Mouse (Mus musculus): Measurements from ENCODE around the gene Pnma1. TPM values are rescaled to one million over a fixed set of nuclear protein-coding genes. Genes with fewer than 3 reads are reported as not detected.

The Pnma1 gene
- polyA plus RNA-seq (2015; fragmentation: Nextera tagmentation; extraction: Ambion mirVana), result 0.12 and 0.14 TPM in 2 replicates

DNA sequence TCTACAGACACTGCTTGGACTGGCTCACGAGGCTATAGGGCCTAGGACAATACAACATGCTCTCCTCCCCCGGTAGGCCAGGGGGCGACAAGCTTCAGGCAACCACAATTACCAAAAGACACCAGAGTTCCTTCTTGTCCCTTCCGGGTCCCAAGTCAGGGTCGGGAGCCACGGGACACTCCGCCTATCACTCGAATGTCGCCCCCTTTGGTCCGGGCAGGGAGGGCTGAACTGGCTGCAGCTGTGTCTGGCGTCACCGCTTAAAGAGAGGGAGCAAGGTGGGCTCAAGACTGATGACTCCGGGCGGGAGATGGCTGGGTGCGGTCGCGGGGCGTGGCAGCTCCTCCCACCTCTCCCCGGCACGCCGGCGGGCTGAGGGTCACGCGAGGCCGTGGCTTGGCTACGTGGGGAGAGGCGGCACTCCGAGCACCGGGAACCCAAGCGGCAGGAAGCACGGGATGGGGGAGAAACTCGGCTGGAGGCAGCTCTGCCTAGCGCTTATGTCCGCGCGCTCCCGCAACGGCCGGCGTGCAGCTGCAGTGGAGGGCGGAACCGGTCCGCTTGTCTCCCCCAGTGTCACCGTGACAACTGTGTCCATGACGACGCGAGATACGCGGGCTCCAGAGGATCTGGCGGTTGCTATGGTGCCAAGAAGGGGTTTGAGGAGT is at the start of gene Pnma1:
Pnma1 (minus strand) TSS at position 536 of the 668 bp plus-strand sequence.
- 3% methylated on average over 50 of the region's 50 CpGs for WGBS (ENCODE audit: insufficient replicate concordance)
- Histone ChIP-seq H3K9ac (ENCODE audit: low read depth, low read length) (peak within 1 kb of the TSS; percentile 46), H3K4me1 (ENCODE audit: control insufficient read depth, low read depth, low read length) (peaks cover 55% of the 10 kb centered on the region), H3K27ac (ENCODE audit: low read length) (peak within 1 kb of the TSS; percentile 51), H3K4me3 (ENCODE audit: low read depth, low read length) (peak within 1 kb of the TSS; percentile 58), H3K9me3 (replicated peaks; ENCODE audit: control insufficient read depth, low read length) (no peaks in the 10 kb centered on the region), H3K27me3 (ENCODE audit: control insufficient read depth, insufficient read depth, low read depth, low read length) (no peaks in the 10 kb centered on the region), H3K4me2 (ENCODE audit: low read depth, low read length) (peak within 1 kb of the TSS; percentile 87), H3K36me3 (ENCODE audit: control insufficient read depth, insufficient read depth) (peaks cover 9% of the 10 kb centered on the region)
- ATAC-seq (ENCODE audit: low read depth), result peak; percentile 53

DNA sequence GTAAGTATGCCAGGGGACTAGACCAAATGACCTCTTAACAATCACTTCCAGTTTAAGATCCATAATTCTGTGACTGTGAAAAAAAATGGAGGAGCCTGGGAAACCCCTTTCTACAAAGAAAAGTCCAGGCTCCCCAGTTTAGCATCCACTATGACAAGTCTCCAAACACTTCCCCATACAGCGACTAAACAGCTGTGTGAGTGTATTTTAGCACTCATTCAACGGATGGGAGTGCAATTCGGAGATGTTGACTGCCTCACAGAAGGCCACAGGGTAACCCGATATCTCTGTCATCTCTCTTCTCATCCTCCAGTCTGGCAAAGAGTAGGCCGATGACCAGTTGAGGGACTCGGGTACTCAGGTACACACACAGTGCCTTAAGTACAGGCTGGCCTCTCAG is 46.9 kb upstream of the Pnma1 start:
- no peaks in the 10 kb centered on the region for H3K36me3 ChIP-seq (ENCODE audit: control insufficient read depth, insufficient read depth)
- no peaks in the 10 kb centered on the region for H3K27me3 ChIP-seq (ENCODE audit: control insufficient read depth, insufficient read depth, low read depth, low read length)
- peak overlapping the region; percentile 98; the same call in 1 of the 2 replicates for H3K27ac ChIP-seq (ENCODE audit: low read length)
- 34% methylated on average over 6 of the region's 6 CpGs for whole genome bisulfite sequencing (ENCODE audit: insufficient replicate concordance)
- H3K4me3 ChIP-seq (ENCODE audit: low read depth, low read length), result no peak overlapping the region
- H3K4me1 ChIP-seq (ENCODE audit: control insufficient read depth, low read depth, low read length), result peaks cover 62% of the 10 kb centered on the region
- no peak overlapping the region for H3K4me2 ChIP-seq (ENCODE audit: low read depth, low read length)
- H3K9me3 ChIP-seq (replicated peaks; ENCODE audit: control insufficient read depth, low read length), result no peaks in the 10 kb centered on the region
- no peak for ATAC-seq (ENCODE audit: low read depth)
- no peak overlapping the region for H3K9ac ChIP-seq (ENCODE audit: low read depth, low read length)

DNA sequence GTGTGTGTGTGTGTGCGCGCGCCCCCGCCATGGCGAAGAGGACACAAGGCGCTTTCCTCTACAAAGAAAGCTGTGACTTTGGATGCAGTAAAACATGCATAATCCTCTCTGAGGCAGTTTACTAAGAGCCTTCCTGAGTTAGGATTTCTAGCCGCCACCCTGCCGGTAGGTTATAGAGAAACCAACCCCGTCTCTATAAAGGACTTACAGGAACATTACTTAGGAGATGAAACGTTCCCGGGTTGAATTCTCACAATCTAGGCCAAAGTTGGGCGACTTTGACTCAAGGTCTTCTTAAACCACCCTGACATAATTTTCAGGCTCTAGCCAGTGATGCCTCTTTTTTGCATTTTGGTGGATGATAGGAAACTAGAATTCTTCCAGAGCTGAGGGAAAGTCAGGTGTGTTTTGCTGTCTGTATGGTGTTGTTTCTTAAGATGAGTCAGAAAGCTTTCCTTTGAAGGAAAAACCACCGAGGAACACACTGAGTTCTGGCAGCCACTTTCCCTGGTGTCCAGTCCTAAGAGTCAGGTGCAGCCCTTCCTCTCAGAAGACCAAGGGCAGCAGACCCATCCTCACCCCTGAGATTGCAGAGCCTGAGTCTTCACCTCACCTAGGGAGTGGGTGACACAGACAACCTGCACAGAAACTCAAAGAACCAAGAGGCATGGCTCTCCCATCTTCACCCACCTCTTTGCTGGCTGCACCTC is 46.3 kb upstream of the Pnma1 start:
- no peak for ATAC-seq (ENCODE audit: low read depth)
- Histone ChIP-seq H3K4me1 (ENCODE audit: control insufficient read depth, low read depth, low read length) (peaks cover 67% of the 10 kb centered on the region), H3K27me3 (ENCODE audit: control insufficient read depth, insufficient read depth, low read depth, low read length) (no peaks in the 10 kb centered on the region), H3K9me3 (replicated peaks; ENCODE audit: control insufficient read depth, low read length) (no peaks in the 10 kb centered on the region), H3K4me3 (ENCODE audit: low read depth, low read length) (peak overlapping the region; percentile 76), H3K4me2 (ENCODE audit: low read depth, low read length) (peak overlapping the region; percentile 86), H3K9ac (ENCODE audit: low read depth, low read length) (peak overlapping the region; percentile 97), H3K36me3 (ENCODE audit: control insufficient read depth, insufficient read depth) (no peaks in the 10 kb centered on the region), H3K27ac (ENCODE audit: low read length) (peak overlapping the region; percentile 98)
- WGBS (ENCODE audit: insufficient replicate concordance), result 3% methylated on average over 13 of the region's 13 CpGs

DNA sequence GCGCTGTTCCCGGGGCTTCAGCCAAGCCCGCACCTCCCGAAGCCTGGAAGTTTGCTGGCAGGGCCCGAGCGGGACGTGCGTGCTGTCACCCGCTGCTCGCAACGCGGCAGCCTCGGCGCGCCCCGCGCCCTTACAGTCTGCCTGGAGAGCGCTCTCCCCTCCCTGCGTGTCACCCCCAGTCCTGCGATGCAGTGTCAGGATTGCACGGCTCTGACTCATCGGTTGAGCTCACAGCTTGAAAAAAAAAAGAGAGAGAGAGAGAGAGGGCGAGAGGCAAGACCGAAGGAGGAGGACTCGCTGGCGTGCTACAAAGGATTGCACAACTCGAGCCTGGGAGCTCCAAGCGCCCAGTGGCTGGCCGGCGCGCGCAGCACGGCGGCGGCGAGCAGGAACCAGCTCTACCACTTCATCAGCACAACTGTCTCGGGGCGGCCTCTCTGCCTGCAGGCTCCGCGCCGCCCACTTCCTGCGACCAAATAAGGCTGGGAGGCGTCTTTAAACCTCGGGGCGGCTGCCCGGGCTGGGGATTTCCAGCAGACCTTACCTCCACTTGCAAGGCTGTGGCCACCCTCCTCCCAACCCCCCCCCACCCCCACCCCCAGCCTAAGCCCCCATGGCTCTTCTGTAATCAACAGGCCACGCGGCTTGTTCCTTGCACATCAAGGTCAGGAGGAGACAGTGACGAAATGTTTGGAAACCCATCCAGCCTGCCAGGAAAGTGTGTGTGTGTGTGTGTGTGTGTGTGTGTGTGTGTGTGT is 45.5 kb upstream of the Pnma1 start:
- under 1% methylated on average over 47 of the region's 49 CpGs for WGBS (ENCODE audit: insufficient replicate concordance)
- no peaks in the 10 kb centered on the region for H3K27me3 ChIP-seq (ENCODE audit: control insufficient read depth, insufficient read depth, low read depth, low read length)
- H3K4me2 ChIP-seq (ENCODE audit: low read depth, low read length), result peak overlapping the region; percentile 86
- peak; percentile 85 for ATAC-seq (ENCODE audit: low read depth)
- H3K9me3 ChIP-seq (replicated peaks; ENCODE audit: control insufficient read depth, low read length), result no peaks in the 10 kb centered on the region
- H3K36me3 ChIP-seq (ENCODE audit: control insufficient read depth, insufficient read depth), result no peaks in the 10 kb centered on the region
- H3K9ac ChIP-seq (ENCODE audit: low read depth, low read length), result peak overlapping the region; percentile 97
- peak overlapping the region; percentile 98 for H3K27ac ChIP-seq (ENCODE audit: low read length)
- H3K4me1 ChIP-seq (ENCODE audit: control insufficient read depth, low read depth, low read length), result peaks cover 68% of the 10 kb centered on the region
- peak overlapping the region; percentile 76 for H3K4me3 ChIP-seq (ENCODE audit: low read depth, low read length)

DNA sequence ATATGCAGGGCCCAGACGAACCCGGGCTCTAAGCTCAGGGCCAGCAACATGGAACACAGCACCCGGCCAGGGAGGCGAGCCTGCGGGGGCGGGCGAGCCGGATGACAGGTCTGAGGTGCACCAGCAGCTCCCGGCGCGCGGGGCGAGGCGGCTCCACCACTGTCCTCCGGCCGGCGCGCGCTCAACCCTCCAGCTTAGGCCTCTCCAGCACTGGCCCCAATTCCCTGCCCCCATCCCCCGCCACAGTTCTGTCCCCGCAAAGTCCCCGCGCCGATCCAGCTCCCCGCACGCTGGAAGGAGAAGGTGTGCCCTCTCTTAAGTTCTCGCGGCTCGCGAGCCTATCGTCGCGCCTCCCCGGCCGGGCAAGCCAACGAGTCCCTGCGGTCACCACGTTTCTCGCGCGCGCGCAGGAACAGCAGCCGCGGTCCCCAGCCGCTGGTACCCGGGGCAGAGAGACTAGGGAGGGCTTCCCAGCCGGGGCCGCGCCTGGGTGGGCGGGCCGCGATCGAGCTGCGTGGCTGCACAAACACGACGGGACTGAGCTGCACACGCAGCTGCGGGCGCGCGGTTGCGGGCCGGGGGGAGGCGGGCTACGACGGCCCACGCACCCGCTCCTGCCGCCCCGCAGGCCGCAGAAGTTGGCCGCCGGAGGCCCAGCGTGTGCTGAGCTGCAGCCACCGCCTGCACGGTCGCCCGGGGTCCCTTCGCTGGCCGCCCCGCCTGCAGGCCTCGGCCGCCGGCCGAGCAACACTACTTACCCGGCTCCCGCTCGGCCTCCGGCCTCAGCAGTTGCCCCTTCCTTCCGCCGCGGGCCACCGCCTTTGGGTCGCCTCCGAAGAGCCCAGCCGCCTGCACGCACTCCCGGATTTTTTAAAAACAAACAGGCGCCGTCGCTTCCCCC is 44.7 kb upstream of the Pnma1 start:
- H3K4me1 ChIP-seq (ENCODE audit: control insufficient read depth, low read depth, low read length), result peaks cover 73% of the 10 kb centered on the region
- no peaks in the 10 kb centered on the region for H3K36me3 ChIP-seq (ENCODE audit: control insufficient read depth, insufficient read depth)
- peak overlapping the region; percentile 86 for H3K4me2 ChIP-seq (ENCODE audit: low read depth, low read length)
- under 1% methylated on average over 90 of the region's 102 CpGs for WGBS (ENCODE audit: insufficient replicate concordance)
- ATAC-seq (ENCODE audit: low read depth), result peak; percentile 47
- H3K9me3 ChIP-seq (replicated peaks; ENCODE audit: control insufficient read depth, low read length), result no peaks in the 10 kb centered on the region
- peak overlapping the region; percentile 98 for H3K27ac ChIP-seq (ENCODE audit: low read length)
- peak overlapping the region; percentile 97 for H3K9ac ChIP-seq (ENCODE audit: low read depth, low read length)
- H3K4me3 ChIP-seq (ENCODE audit: low read depth, low read length), result peak overlapping the region; percentile 76
- no peaks in the 10 kb centered on the region for H3K27me3 ChIP-seq (ENCODE audit: control insufficient read depth, insufficient read depth, low read depth, low read length)

DNA sequence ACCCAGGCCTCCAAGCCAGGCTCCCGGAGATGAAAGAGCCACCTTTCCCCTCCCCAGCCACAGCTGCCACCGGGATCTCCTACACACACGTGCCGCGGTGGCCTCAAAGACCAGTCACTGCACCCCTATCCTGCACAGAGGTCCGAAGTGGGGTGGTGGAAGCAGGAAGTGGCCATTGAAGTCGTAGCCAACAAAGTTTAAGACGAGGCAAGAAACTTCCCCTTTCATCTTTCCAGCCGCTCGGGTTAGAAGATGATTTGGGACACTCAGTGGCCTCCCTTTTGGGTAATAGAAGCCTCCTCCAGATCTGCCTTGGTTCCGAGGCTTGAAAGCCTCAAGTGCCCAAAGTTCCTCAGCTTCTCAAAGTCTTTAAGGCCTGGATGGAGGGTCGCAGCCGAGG is 44.0 kb upstream of the Pnma1 start:
- H3K27me3 ChIP-seq (ENCODE audit: control insufficient read depth, insufficient read depth, low read depth, low read length), result no peaks in the 10 kb centered on the region
- peak overlapping the region; percentile 76 for H3K4me3 ChIP-seq (ENCODE audit: low read depth, low read length)
- H3K27ac ChIP-seq (ENCODE audit: low read length), result peak overlapping the region; percentile 98
- ATAC-seq (ENCODE audit: low read depth), result no peak
- H3K4me1 ChIP-seq (ENCODE audit: control insufficient read depth, low read depth, low read length), result peaks cover 73% of the 10 kb centered on the region
- H3K9ac ChIP-seq (ENCODE audit: low read depth, low read length), result peak overlapping the region; percentile 97
- H3K4me2 ChIP-seq (ENCODE audit: low read depth, low read length), result peak overlapping the region; percentile 86
- peaks cover 3% of the 10 kb centered on the region; the same call in 1 of the 2 replicates for H3K36me3 ChIP-seq (ENCODE audit: control insufficient read depth, insufficient read depth)
- no peaks in the 10 kb centered on the region for H3K9me3 ChIP-seq (replicated peaks; ENCODE audit: control insufficient read depth, low read length)
- whole genome bisulfite sequencing (ENCODE audit: insufficient replicate concordance), result under 1% methylated on average over 13 of the region's 13 CpGs

DNA sequence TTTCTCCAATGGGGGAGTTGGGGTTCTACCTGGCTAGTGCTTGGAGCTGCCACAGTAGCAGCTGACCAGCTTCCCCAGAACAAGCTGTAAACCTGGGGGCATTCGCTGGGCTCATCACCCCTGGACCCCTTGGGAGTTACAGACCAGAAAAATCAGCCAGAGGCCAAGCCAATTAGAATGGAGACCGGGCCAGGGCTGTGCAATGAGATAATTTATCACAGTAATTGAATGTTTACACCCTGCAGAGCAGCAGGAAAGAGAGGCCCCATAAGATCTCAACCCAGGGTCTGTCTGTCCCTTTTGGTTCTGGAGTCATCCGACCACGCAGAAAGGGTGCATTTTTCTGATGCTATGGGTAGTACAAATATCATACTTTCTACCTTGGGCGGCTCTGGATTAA is 43.5 kb upstream of the Pnma1 start:
- peak; percentile 25; the same call in 1 of the 2 replicates for ATAC-seq (ENCODE audit: low read depth)
- Histone ChIP-seq H3K4me3 (ENCODE audit: low read depth, low read length) (peak overlapping the region; percentile 76), H3K9ac (ENCODE audit: low read depth, low read length) (peak overlapping the region; percentile 97), H3K27ac (ENCODE audit: low read length) (peak overlapping the region; percentile 98), H3K36me3 (ENCODE audit: control insufficient read depth, insufficient read depth) (peaks cover 7% of the 10 kb centered on the region), H3K4me1 (ENCODE audit: control insufficient read depth, low read depth, low read length) (peaks cover 71% of the 10 kb centered on the region), H3K27me3 (ENCODE audit: control insufficient read depth, insufficient read depth, low read depth, low read length) (no peaks in the 10 kb centered on the region), H3K4me2 (ENCODE audit: low read depth, low read length) (peak overlapping the region; percentile 86), H3K9me3 (replicated peaks; ENCODE audit: control insufficient read depth, low read length) (no peaks in the 10 kb centered on the region)
- WGBS (ENCODE audit: insufficient replicate concordance), result 16% methylated on average over 5 of the region's 5 CpGs

DNA sequence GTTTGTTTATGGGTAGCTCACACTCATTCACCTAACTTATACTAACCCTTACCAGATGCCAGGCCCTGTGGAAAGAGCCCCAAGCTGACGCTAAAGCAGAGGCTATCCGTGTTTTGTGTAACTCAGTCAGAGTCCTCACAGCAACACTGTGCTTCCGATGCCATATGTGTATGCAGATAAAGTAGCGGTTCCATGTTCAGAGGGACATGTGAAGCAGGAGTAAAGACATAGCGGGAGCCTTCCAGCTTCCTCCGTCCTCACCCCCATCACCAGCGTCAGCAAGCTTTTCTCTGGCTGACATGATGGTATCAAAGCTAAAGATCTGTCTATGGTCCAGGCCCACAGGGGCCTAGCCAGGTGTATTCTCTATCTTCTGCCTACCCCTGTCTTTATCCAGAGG is 42.9 kb upstream of the Pnma1 start:
- peaks cover 12% of the 10 kb centered on the region for H3K36me3 ChIP-seq (ENCODE audit: control insufficient read depth, insufficient read depth)
- no peaks in the 10 kb centered on the region for H3K9me3 ChIP-seq (replicated peaks; ENCODE audit: control insufficient read depth, low read length)
- peak overlapping the region; percentile 98 for H3K27ac ChIP-seq (ENCODE audit: low read length)
- H3K4me2 ChIP-seq (ENCODE audit: low read depth, low read length), result peak overlapping the region; percentile 86
- 34% methylated on average over 7 of the region's 7 CpGs for WGBS (ENCODE audit: insufficient replicate concordance)
- peak overlapping the region; percentile 76 for H3K4me3 ChIP-seq (ENCODE audit: low read depth, low read length)
- no peaks in the 10 kb centered on the region for H3K27me3 ChIP-seq (ENCODE audit: control insufficient read depth, insufficient read depth, low read depth, low read length)
- peaks cover 70% of the 10 kb centered on the region for H3K4me1 ChIP-seq (ENCODE audit: control insufficient read depth, low read depth, low read length)
- no peak for ATAC-seq (ENCODE audit: low read depth)
- peak overlapping the region; percentile 97 for H3K9ac ChIP-seq (ENCODE audit: low read depth, low read length)
